Mouse (Mus musculus) adrenal gland, adult 18-20 months (tissue): ENCODE results near the gene Fat1. TPM values are rescaled to one million over a fixed set of nuclear protein-coding genes. Genes with fewer than 3 reads are reported as not detected.

Experiments used
- DNase-seq, 2 experiments: peaks; one replicate each; pipeline ENCODE4 v3.0.0; 2021 to 2022; ENCODE audit warnings: low spot score in 2 of 2
- total RNA-seq, 2 experiments: library from RNA; stranded (reverse); gene quantifications; 1 replicate in 1 of 2; 2 replicates in 1 of 2; pipeline ENCODE4 v1.2.3; 2021

Gene Fat1
- total RNA-seq, 2 experiments from 2014 or later = 40.1 to 46.3 TPM

- DNase-seq = no peak
These were observed 66.4 kb downstream of the Fat1 start for GRCm38 (mm10) chr8:45001577-45002197.

- no peak for DNase-seq
These were observed 67.4 kb downstream of the Fat1 start for GRCm38 (mm10) chr8:45002686-45003085.

GRCm38 (mm10) chr8:45004021-45004420, 68.8 kb downstream of the Fat1 start:
- no peak for DNase-seq

GRCm38 (mm10) chr8:45010685-45011084, 75.4 kb downstream of the Fat1 start:
- DNase-seq = peak; percentile 51 to 58

GRCm38 (mm10) chr8:45011774-45012173, 76.5 kb downstream of the Fat1 start:
- no peak for DNase-seq

- DNase-seq = no peak
These were observed 78.6 kb downstream of the Fat1 start for GRCm38 (mm10) chr8:45013852-45014251.

- no peak for DNase-seq
These were observed 79.3 kb downstream of the Fat1 start for GRCm38 (mm10) chr8:45014498-45015067.

- DNase-seq = no peak
These were observed 80.6 kb downstream of the Fat1 start for GRCm38 (mm10) chr8:45015876-45016275.

GRCm38 (mm10) chr8:45019241-45019640, 84.0 kb downstream of the Fat1 start:
- DNase-seq = no peak

- no peak for DNase-seq
These were observed 85.9 kb downstream of the Fat1 start for GRCm38 (mm10) chr8:45021171-45021570.

GRCm38 (mm10) chr8:45021911-45022665, 86.8 kb downstream of the Fat1 start:
- no peak for DNase-seq

- DNase-seq = no peak
These were observed 92.8 kb downstream of the Fat1 start for GRCm38 (mm10) chr8:45028081-45028497.

- no peak for DNase-seq
These were observed 103.1 kb downstream of the Fat1 start for GRCm38 (mm10) chr8:45038350-45038749.

GRCm38 (mm10) chr8:45044160-45044559, 108.9 kb downstream of the Fat1 start:
- no peak for DNase-seq

- no peak for DNase-seq
These were observed 115.2 kb downstream of the Fat1 start for GRCm38 (mm10) chr8:45050451-45050850.

GRCm38 (mm10) chr8:45051236-45051635, 116.0 kb downstream of the Fat1 start:
- no peak for DNase-seq

GRCm38 (mm10) chr8:45052205-45052604, 117.0 kb downstream of the Fat1 start:
- no peak for DNase-seq

- no peak for DNase-seq
These were observed 117.4 kb downstream of the Fat1 start for GRCm38 (mm10) chr8:45052618-45053017.

GRCm38 (mm10) chr8:45055500-45055899, 120.3 kb downstream of the Fat1 start:
- DNase-seq = no peak

GRCm38 (mm10) chr8:45056810-45057209, 121.6 kb downstream of the Fat1 start:
- DNase-seq = no peak

GRCm38 (mm10) chr8:45060083-45060482, 124.8 kb downstream of the Fat1 start:
- DNase-seq = no peak

- DNase-seq = no peak
These were observed 127.1 kb downstream of the Fat1 start for GRCm38 (mm10) chr8:45062311-45062710.
